Mouse (Mus musculus): ENCODE measurements around the gene Lrrn4.

DNA sequence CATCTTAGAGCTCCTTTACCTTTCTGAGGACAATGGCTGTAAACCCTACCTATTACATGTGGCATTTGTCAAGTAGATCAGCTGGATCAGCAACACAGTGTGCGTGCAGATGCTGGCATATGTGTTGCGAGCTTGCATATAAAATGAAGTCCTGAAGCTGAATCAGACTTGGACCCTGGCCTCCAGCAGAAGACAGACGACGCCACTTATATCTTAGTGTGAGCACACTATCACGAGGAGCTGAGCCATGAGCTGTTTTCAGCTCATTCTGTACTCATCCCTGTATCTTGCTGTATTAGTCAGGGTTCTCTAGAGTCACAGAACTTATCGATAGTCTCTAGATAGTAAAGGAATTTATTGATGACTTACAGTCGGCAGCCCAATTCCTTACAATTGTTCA is 4.6 kb upstream of the Lrrn4 start:
- TF ChIP-seq CTCF (IDR thresholded peaks at IDR 0.05; ENCODE audit: control insufficient read depth, insufficient read depth, low read length) = no peak
- TF ChIP-seq POLR2A (IDR thresholded peaks at IDR 0.05; ENCODE audit: borderline replicate concordance, control insufficient read depth, low read depth, low read length) = no peak
